Mouse (Mus musculus) C2C12 (cell line): ENCODE results near the gene Tfr2.

Experiments
- CTCF ChIP-seq: IDR thresholded peaks from one replicate; pipeline ENCODE4 v1.5.1; 2011; ENCODE audit not compliant: control insufficient read depth, insufficient read depth, insufficient read length
- MYOG ChIP-seq: IDR thresholded peaks from one replicate; pipeline ENCODE4 v1.6.1; 2011; ENCODE audit not compliant: control insufficient read depth, insufficient read length; ENCODE audit errors: extremely low read depth

- TF ChIP-seq CTCF: no peak
- no peak for TF ChIP-seq MYOG
Measured at GRCm38 (mm10) chr5:137549840-137550239, 19.8 kb upstream of the Tfr2 start.
